Mouse (Mus musculus): Measurements from ENCODE around the gene Mettl25.

GRCm38 (mm10) chr10:105727353-105727752, 113.8 kb downstream of the Mettl25 start:
- TF ChIP-seq CTCF (IDR thresholded peaks at IDR 0.05; ENCODE audit: borderline replicate concordance, insufficient read depth, low read length) (no peak), POLR2A (IDR thresholded peaks at IDR 0.05; ENCODE audit: low read depth, low read length) (no peak)
